Mouse (Mus musculus): ENCODE measurements around the gene Dlgap1. TPM values are rescaled to one million over a fixed set of nuclear protein-coding genes. Genes with fewer than 3 reads are reported as not detected.

Gene Dlgap1
- polyA plus RNA-seq, 1 experiment from 2014 or later, result 2.4 TPM

DNA sequence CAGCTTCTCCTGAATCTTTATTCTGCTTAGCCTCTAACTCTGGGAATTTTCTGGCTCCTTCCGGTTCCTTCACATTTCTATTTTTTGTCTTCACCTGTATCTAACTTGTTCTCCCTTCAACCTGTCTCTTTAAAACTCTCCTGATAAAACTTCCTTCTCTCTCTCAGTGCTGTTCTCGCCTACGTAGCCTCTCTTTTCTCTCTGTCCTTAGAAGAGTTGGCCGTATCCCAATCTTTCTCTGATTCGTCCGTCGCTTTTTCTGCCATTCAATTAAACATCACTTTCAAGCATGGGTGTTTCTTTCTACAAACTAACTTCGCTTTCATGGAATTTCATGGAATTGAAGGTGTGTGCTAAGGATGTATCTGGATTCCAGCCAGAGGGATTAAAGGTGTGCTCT is 721.7 kb downstream of the Dlgap1 start:
- DNase-seq (ENCODE audit: low spot score, missing footprints), result no peak
- H3K4me3 ChIP-seq (ENCODE audit: low read depth, low read length), result no peak overlapping the region
- ATAC-seq (ENCODE audit: low FRiP score), result no peak
- H3K27me3 ChIP-seq (ENCODE audit: control insufficient read depth, insufficient read depth, low read length), result no peaks in the 10 kb centered on the region
- H3K4me2 ChIP-seq, result no peak overlapping the region
- H3K9me3 ChIP-seq (ENCODE audit: control insufficient read depth, low read length), result no peaks in the 10 kb centered on the region
- H3K4me1 ChIP-seq (ENCODE audit: control insufficient read depth, insufficient read depth, low read length), result no peaks in the 10 kb centered on the region
- H3K27ac ChIP-seq (ENCODE audit: low read depth, low read length), result no peak overlapping the region
- WGBS, result 95% methylated on average over 8 of the region's 8 CpGs
- H3K9ac ChIP-seq (ENCODE audit: low read length), result no peak overlapping the region
- no peaks in the 10 kb centered on the region for H3K36me3 ChIP-seq (ENCODE audit: control insufficient read depth, insufficient read depth, low read length)

DNA sequence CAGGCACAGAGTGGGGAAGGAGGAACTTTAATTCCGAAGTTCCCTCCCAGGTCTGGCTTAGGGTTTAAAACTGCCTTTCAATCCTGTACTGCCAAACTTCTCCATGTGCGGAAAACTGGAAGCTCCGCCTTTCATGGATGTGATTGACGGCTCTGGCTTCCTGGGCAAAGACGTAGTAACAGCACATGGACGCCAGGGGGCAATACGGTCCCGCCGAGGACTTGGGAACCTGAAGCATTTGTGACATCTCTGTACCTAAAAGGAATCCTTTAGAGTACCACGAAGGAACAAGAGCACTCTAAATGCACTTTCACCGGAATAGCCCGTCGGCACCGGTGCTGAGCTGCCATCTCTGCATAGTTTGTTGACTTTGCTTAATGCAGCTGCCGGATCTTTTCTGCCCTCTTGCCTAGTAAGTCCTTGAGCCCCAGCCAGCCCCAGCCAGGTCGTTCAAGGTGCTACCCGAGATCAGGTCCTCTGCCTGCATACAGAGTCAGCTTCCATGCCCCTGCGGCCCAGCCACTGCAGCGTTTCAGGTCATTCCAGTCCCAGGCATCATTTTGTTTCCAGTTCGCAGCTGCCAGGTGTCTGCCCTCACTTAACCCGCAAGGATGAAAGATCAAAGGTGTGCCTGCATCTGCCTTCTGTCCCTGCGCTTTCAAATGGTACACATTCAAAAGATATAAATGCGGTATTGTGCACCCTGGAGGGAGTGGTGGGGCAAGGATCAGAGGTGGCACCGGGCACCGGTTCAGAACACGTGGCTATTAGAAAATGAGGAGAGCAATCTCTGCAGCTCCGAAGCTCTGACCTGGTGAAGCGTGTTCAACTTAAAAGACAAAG is 738.3 kb downstream of the Dlgap1 start:
- Histone ChIP-seq H3K4me2 (peak overlapping the region; percentile 40), H3K4me1 (ENCODE audit: control insufficient read depth, insufficient read depth, low read length) (peaks cover 4% of the 10 kb centered on the region; the same call in 1 of the 2 replicates), H3K9ac (ENCODE audit: low read length) (no peak overlapping the region), H3K36me3 (ENCODE audit: control insufficient read depth, insufficient read depth, low read length) (no peaks in the 10 kb centered on the region), H3K27ac (ENCODE audit: low read depth, low read length) (no peak overlapping the region), H3K4me3 (ENCODE audit: low read depth, low read length) (peak overlapping the region; percentile 10; the same call in 1 of the 2 replicates), H3K9me3 (ENCODE audit: control insufficient read depth, low read length) (no peaks in the 10 kb centered on the region), H3K27me3 (ENCODE audit: control insufficient read depth, insufficient read depth, low read length) (no peaks in the 10 kb centered on the region; the same call in 1 of the 2 replicates)
- DNase-seq (ENCODE audit: low spot score, missing footprints) (peak; percentile 98), ATAC-seq (ENCODE audit: low FRiP score) (peak; percentile 74)
- 5% methylated on average over 28 of the region's 28 CpGs for WGBS

DNA sequence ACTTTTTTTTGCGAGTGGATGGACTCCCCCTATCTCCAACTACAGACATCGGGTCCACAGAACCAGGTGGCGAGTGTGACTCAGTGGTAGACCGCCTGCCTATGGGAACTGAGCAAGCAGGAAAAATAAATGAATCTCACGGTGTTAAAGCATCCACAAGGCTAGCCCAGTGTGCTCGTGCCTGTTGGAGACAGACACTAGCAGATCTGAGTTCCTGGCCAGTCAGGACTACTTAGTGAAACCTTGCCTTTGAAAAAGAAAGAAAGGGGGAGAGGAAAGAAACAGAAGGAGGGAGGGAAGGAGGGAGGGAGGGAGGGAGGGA is 738.9 kb downstream of the Dlgap1 start:
- no peak overlapping the region for H3K27ac ChIP-seq (ENCODE audit: low read depth, low read length)
- no peaks in the 10 kb centered on the region for H3K36me3 ChIP-seq (ENCODE audit: control insufficient read depth, insufficient read depth, low read length)
- H3K27me3 ChIP-seq (ENCODE audit: control insufficient read depth, insufficient read depth, low read length), result no peaks in the 10 kb centered on the region; the same call in 1 of the 2 replicates
- no peaks in the 10 kb centered on the region for H3K9me3 ChIP-seq (ENCODE audit: control insufficient read depth, low read length)
- peaks cover 4% of the 10 kb centered on the region; the same call in 1 of the 2 replicates for H3K4me1 ChIP-seq (ENCODE audit: control insufficient read depth, insufficient read depth, low read length)
- no peak overlapping the region for H3K9ac ChIP-seq (ENCODE audit: low read length)
- H3K4me3 ChIP-seq (ENCODE audit: low read depth, low read length), result no peak overlapping the region
- H3K4me2 ChIP-seq, result no peak overlapping the region; the same call in 1 of the 2 replicates
- 33% methylated on average over 6 of the region's 6 CpGs for WGBS
- ATAC-seq (ENCODE audit: low FRiP score), result 0 out of 2 replicates have a peak, but pooled peaks have one; percentile 12
- no peak for DNase-seq (ENCODE audit: low spot score, missing footprints)

DNA sequence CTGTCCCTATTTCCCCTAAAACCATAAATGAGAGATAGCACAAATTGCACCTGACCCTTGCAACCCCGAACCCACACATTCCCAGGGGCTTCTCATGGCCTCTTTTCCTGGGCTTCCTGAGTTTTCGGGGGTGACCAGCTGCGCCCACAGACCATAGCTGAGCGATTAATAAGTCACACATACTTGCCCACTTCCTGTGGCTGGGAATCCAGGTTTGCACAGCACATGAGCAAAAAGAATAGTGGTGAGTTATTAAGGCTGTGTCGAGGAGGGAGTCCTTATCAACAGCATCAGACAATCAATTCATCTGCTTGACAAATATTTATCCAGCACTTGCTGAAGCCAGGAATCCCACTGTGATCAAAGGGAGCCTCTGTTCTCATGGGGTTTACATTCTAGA is 740.7 kb downstream of the Dlgap1 start:
- ATAC-seq (ENCODE audit: low FRiP score), result no peak
- 68% methylated on average over 5 of the region's 5 CpGs for WGBS
- Histone ChIP-seq H3K27me3 (ENCODE audit: control insufficient read depth, insufficient read depth, low read length) (no peaks in the 10 kb centered on the region; the same call in 1 of the 2 replicates), H3K36me3 (ENCODE audit: control insufficient read depth, insufficient read depth, low read length) (no peaks in the 10 kb centered on the region), H3K4me1 (ENCODE audit: control insufficient read depth, insufficient read depth, low read length) (peaks cover 4% of the 10 kb centered on the region; the same call in 1 of the 2 replicates), H3K4me2 (no peak overlapping the region), H3K9me3 (ENCODE audit: control insufficient read depth, low read length) (no peaks in the 10 kb centered on the region), H3K9ac (ENCODE audit: low read length) (no peak overlapping the region), H3K4me3 (ENCODE audit: low read depth, low read length) (no peak overlapping the region), H3K27ac (ENCODE audit: low read depth, low read length) (no peak overlapping the region)
- no peak for DNase-seq (ENCODE audit: low spot score, missing footprints)

DNA sequence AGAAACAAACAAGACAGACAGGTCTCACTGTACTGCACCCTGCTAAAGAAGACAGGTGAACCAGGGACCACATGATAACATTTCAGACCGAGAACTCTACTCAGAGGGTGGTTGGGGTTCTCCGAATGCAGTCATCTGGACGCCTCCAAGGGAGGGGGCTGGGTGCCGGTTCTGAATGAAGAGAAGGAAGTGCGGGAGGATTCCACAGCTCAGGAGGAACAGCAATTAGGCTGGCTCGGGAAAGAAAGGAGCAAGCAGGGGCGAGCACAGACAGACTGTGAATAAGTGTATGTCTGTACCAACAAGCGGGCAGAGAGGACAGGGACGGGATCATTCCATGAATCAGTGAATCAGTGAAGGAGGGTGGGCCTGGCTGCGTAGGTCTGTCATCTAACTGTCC is 744.6 kb downstream of the Dlgap1 start:
- Histone ChIP-seq H3K4me2 (no peak overlapping the region), H3K36me3 (ENCODE audit: control insufficient read depth, insufficient read depth, low read length) (no peaks in the 10 kb centered on the region), H3K27me3 (ENCODE audit: control insufficient read depth, insufficient read depth, low read length) (no peaks in the 10 kb centered on the region), H3K4me3 (ENCODE audit: low read depth, low read length) (no peak overlapping the region), H3K27ac (ENCODE audit: low read depth, low read length) (no peak overlapping the region), H3K9ac (ENCODE audit: low read length) (no peak overlapping the region), H3K4me1 (ENCODE audit: control insufficient read depth, insufficient read depth, low read length) (no peaks in the 10 kb centered on the region), H3K9me3 (ENCODE audit: control insufficient read depth, low read length) (no peaks in the 10 kb centered on the region)
- 66% methylated on average over 10 of the region's 10 CpGs for WGBS
- DNase-seq (ENCODE audit: low spot score, missing footprints), result no peak
- ATAC-seq (ENCODE audit: low FRiP score), result no peak

DNA sequence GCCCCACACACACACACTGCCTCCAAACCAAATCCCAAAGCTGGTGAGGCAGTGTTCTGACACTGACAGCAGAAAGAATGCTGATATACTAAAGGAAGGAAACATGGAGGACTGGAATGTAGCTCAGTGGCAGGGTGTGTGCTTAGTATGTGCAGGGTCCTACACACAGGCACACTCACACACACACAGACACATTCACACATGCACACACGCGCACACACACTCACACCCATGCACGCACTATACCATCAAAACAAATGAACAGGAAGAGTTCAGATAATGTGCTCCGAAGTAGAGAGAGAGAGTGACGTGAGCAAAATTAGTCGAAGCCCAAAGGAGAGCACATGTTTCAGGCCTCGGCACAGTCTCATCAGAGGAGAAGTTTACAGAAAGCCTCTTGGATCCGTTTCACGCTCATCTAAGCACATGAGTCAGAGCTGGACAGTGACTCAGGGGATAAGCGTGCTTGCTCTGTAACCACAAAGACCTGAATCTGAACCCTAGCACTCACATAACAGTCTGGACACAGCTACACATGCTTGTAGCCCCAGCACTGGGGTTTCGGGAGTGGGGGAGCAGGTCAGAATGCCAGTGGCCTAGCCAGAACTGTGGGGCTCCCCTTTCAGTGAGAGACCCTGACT is 750.9 kb downstream of the Dlgap1 start:
- H3K4me1 ChIP-seq (ENCODE audit: control insufficient read depth, insufficient read depth, low read length), result no peaks in the 10 kb centered on the region; the same call in 1 of the 2 replicates
- DNase-seq (ENCODE audit: low spot score, missing footprints) (no peak), ATAC-seq (ENCODE audit: low FRiP score) (no peak)
- no peak overlapping the region for H3K4me3 ChIP-seq (ENCODE audit: low read depth, low read length)
- no peaks in the 10 kb centered on the region for H3K27me3 ChIP-seq (ENCODE audit: control insufficient read depth, insufficient read depth, low read length)
- H3K27ac ChIP-seq (ENCODE audit: low read depth, low read length), result no peak overlapping the region
- WGBS, result 86% methylated on average over 11 of the region's 11 CpGs
- H3K9me3 ChIP-seq (ENCODE audit: control insufficient read depth, low read length), result no peaks in the 10 kb centered on the region
- H3K4me2 ChIP-seq, result no peak overlapping the region
- H3K36me3 ChIP-seq (ENCODE audit: control insufficient read depth, insufficient read depth, low read length), result no peaks in the 10 kb centered on the region
- H3K9ac ChIP-seq (ENCODE audit: low read length), result no peak overlapping the region

DNA sequence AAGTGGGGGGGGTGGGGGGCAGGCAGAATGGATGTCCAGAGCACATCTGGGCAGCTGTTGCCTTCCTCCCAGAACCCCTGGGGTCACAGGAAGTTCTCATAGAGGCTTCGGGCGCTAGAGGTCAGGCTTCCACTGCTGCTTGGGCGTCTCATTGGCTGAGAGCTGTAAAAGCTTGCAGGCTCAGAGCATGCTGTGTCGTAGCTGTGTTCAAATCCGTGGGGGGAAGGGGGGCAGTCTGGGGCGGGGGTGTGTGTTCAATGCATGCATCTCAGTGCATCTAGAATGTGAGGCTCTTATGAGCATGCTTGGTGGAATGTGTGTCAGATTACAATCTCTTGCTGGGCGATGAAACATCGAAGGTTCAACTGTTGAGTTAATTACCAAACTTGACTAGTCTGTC is 751.9 kb downstream of the Dlgap1 start:
- no peaks in the 10 kb centered on the region for H3K27me3 ChIP-seq (ENCODE audit: control insufficient read depth, insufficient read depth, low read length)
- DNase-seq (ENCODE audit: low spot score, missing footprints) (no peak), ATAC-seq (ENCODE audit: low FRiP score) (peak; percentile 48; the same call in 1 of the 2 replicates)
- no peak overlapping the region for H3K27ac ChIP-seq (ENCODE audit: low read depth, low read length)
- no peaks in the 10 kb centered on the region for H3K36me3 ChIP-seq (ENCODE audit: control insufficient read depth, insufficient read depth, low read length)
- H3K4me1 ChIP-seq (ENCODE audit: control insufficient read depth, insufficient read depth, low read length), result no peaks in the 10 kb centered on the region; the same call in 1 of the 2 replicates
- H3K4me3 ChIP-seq (ENCODE audit: low read depth, low read length), result no peak overlapping the region
- WGBS, result 27% methylated on average over 8 of the region's 8 CpGs
- H3K9me3 ChIP-seq (ENCODE audit: control insufficient read depth, low read length), result no peaks in the 10 kb centered on the region
- no peak overlapping the region for H3K9ac ChIP-seq (ENCODE audit: low read length)
- no peak overlapping the region for H3K4me2 ChIP-seq

DNA sequence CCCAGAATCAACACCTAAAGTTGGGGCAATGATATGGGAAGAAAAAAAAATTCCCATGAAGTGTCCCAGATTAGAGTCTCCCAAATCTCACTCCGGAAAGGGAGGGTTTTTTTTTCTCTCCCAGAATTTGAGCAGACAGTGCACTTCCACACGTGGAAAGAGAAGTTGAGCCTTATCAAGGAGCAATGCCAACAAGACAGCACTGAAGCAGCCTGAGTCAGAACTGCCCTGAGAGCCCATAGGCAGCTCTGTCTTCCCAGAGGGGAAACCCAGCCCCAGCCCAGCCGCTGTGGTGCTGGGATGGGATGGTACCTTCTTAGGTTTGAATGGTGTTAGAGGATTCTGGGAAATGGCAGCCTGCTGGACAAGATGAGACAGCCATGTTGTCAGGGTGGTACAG is 753.3 kb downstream of the Dlgap1 start:
- Histone ChIP-seq H3K4me3 (ENCODE audit: low read depth, low read length) (no peak overlapping the region), H3K27me3 (ENCODE audit: control insufficient read depth, insufficient read depth, low read length) (no peaks in the 10 kb centered on the region), H3K36me3 (ENCODE audit: control insufficient read depth, insufficient read depth, low read length) (no peaks in the 10 kb centered on the region), H3K27ac (ENCODE audit: low read depth, low read length) (no peak overlapping the region), H3K9me3 (ENCODE audit: control insufficient read depth, low read length) (no peaks in the 10 kb centered on the region), H3K4me1 (ENCODE audit: control insufficient read depth, insufficient read depth, low read length) (no peaks in the 10 kb centered on the region; the same call in 1 of the 2 replicates), H3K9ac (ENCODE audit: low read length) (no peak overlapping the region), H3K4me2 (no peak overlapping the region)
- DNase-seq (ENCODE audit: low spot score, missing footprints), result no peak
- no peak for ATAC-seq (ENCODE audit: low FRiP score)
- WGBS, result 74% methylated on average over 3 of the region's 3 CpGs

DNA sequence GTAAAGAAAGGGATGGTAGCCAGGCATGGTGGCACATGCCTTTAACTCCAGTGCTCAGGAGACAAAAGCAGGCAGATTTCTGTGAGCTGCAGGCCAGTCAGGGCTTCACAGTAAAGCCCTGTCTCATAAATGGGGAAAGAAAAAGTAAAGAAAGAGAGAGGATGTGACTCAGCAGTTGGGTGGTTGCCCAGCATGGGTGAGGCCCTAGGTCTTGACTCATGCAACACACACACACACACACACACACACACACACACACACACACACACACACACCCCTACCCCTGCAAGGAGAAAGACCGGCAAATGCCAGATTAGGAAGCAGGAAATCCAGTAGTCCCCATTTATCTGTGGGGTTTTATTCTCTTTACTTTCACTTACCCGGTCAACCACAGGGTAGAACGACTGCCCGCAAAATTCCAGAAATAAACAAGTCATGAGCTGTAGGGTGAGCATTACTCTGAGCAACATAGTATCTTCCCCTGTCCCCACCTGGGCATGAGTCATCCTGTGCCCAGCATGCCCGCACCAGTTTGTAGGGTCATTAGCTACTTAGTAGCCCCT is 759.9 kb downstream of the Dlgap1 start:
- Histone ChIP-seq H3K4me3 (ENCODE audit: low read depth, low read length) (no peak overlapping the region), H3K9me3 (ENCODE audit: control insufficient read depth, low read length) (no peaks in the 10 kb centered on the region), H3K9ac (ENCODE audit: low read length) (no peak overlapping the region), H3K27me3 (ENCODE audit: control insufficient read depth, insufficient read depth, low read length) (no peaks in the 10 kb centered on the region), H3K4me1 (ENCODE audit: control insufficient read depth, insufficient read depth, low read length) (no peaks in the 10 kb centered on the region), H3K27ac (ENCODE audit: low read depth, low read length) (no peak overlapping the region), H3K4me2 (no peak overlapping the region), H3K36me3 (ENCODE audit: control insufficient read depth, insufficient read depth, low read length) (no peaks in the 10 kb centered on the region)
- 90% methylated on average over 5 of the region's 5 CpGs for WGBS
- ATAC-seq (ENCODE audit: low FRiP score) (no peak), DNase-seq (ENCODE audit: low spot score, missing footprints) (no peak)
